Mouse (Mus musculus) heart, adult 2 months (tissue): ENCODE measurements around the gene Tcaim. TPM values are rescaled to one million over a fixed set of nuclear protein-coding genes. Genes with fewer than 3 reads are reported as not detected.

Experiments used
- DNase-seq, 2 experiments: peaks; one replicate each; pipeline ENCODE4 v3.0.0; 2021
- H3K27ac ChIP-seq: fragments of 200-600 bp; 2 replicates; pipeline ENCODE4 v1.8.1; 2022
- H3K27me3 ChIP-seq: fragments of 200-500 bp; 2 replicates; pipeline ENCODE4 v1.6.1; 2012; ENCODE audit warnings: mild to moderate bottlenecking, low read length, inconsistent platforms, mixed read lengths; ENCODE audit not compliant: control insufficient read depth, insufficient read depth
- H3K36me3 ChIP-seq: fragments of 200-500 bp; 2 replicates; pipeline ENCODE4 v1.6.1; 2012; ENCODE audit warnings: low read length, inconsistent platforms; ENCODE audit not compliant: control insufficient read depth, insufficient read depth
- H3K4me1 ChIP-seq: fragments of 200-500 bp; 2 replicates; pipeline ENCODE4 v1.6.1; 2011; ENCODE audit warnings: low read length; ENCODE audit not compliant: control insufficient read depth, insufficient read depth
- H3K4me3 ChIP-seq: fragments of 200-600 bp; 2 replicates; pipeline ENCODE4 v1.8.1; 2022
- H3K79me2 ChIP-seq: fragments of 200-500 bp; replicated peaks from 2 replicates; pipeline ENCODE4 v1.6.1; 2012; ENCODE audit warnings: mild to moderate bottlenecking, inconsistent platforms, low read length, moderate library complexity, mixed read lengths; ENCODE audit not compliant: control insufficient read depth, insufficient read depth
- H3K9ac ChIP-seq: fragments of 200-500 bp; 2 replicates; pipeline ENCODE4 v1.6.1; 2012; ENCODE audit warnings: low read depth, mild to moderate bottlenecking, control low read depth, inconsistent platforms, low read length, mixed read lengths
- CTCF ChIP-seq: fragments of 200-600 bp; IDR thresholded peaks from 2 replicates; pipeline ENCODE4 v1.8.1; 2022; ENCODE audit warnings: antibody characterized with exemption, mild to moderate bottlenecking, moderate library complexity
- EP300 ChIP-seq: fragments of 200-500 bp; IDR thresholded peaks from 2 replicates; pipeline ENCODE4 v1.6.1; 2011; ENCODE audit warnings: low read depth, low read length, control low read depth; ENCODE audit not compliant: insufficient read depth
- POLR2A ChIP-seq: fragments of 200-500 bp; IDR thresholded peaks from 2 replicates; pipeline ENCODE4 v1.6.1; 2011; ENCODE audit warnings: mild to moderate bottlenecking, low read depth, low read length, control low read depth; ENCODE audit not compliant: insufficient read depth
- WGBS: fragments of 180-500 bp; shearing (Covaris S2); methylation state at CpG from one replicate; pipeline ENCODE4 v1.1.7; 2018; 5-methylcytosine and 5-hydroxymethylcytosine counted together
- intact Hi-C: fragments of 180-260 bp; cut with DNase I; formaldehyde crosslinking; loops from one replicate; pipeline ENCODE4 v1.15.1; 2025
- polyA plus RNA-seq: library from polyadenylated mRNA; depleted of rRNA; stranded (reverse); fragments of >200 nt; gene quantifications from 2 replicates; pipeline ENCODE4 v1.2.3, GENCODE M21; 2012
- total RNA-seq, 2 experiments: library from RNA; stranded (reverse); gene quantifications; 2 replicates each; pipeline ENCODE4 v1.2.3; 2021

The Tcaim gene
- total and polyA plus RNA-seq, 3 experiments: 20.4 to 56.5 (median 46.9) TPM

DNA sequence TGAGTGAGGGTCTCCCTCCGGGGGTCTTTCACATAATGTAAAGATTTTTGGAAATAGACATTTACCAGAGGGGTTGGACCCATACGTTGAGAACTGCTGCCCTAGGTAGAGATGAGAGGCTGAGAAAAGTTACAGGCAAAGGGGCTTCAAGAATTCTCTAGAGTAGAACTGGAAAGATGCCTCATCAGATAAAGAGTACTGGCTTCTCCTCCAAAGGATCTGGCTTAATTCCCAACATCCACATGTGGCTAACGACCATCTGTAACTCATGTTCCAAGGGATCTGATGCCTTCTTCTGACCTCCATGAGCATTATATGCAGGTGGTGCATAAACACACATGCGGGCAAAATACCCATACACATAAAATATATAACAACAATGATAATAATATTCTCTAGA, 50.3 kb downstream of the Tcaim start:
- Histone ChIP-seq H3K9ac (no peak overlapping the region), H3K4me1 (peaks cover 1% of the 10 kb centered on the region; the same call in 1 of the 2 replicates), H3K27ac (peak overlapping the region; percentile 6), H3K4me3 (no peak overlapping the region), H3K27me3 (no peaks in the 10 kb centered on the region), H3K36me3 (peaks cover 51% of the 10 kb centered on the region), H3K79me2 (no peaks in the 10 kb centered on the region)
- WGBS: 88% methylated on average over 4 of the region's 4 CpGs
- TF ChIP-seq EP300: no peak
- TF ChIP-seq POLR2A: no peak
- no peak for TF ChIP-seq CTCF
- no peak for DNase-seq
- intact Hi-C loops: no loop called here

DNA sequence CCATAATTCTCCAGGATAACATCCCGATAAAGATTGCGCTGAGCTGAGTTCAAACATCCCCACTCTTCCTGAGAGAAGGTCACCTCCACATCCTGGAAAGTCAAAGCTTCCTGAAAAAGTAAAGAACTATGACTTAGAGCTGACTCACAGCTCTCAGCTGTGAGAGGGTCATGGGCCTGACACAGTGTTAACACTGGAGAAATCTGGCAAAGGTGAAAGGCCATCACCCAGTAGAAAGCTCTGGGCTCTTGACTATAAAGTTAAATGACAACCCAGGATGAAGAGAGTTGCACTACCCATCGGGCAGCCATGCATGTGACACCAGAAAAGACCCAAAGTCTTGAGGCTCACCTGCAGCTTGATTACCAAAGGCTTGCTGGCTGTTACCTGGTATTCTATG, 51.4 kb downstream of the Tcaim start:
- H3K36me3 ChIP-seq: peaks cover 52% of the 10 kb centered on the region
- intact Hi-C loops: no loop called here
- 99% methylated on average over 3 of the region's 3 CpGs for WGBS
- TF ChIP-seq EP300: no peak
- TF ChIP-seq CTCF: no peak
- no peak for TF ChIP-seq POLR2A
- no peaks in the 10 kb centered on the region for H3K27me3 ChIP-seq
- no peak overlapping the region for H3K9ac ChIP-seq
- no peaks in the 10 kb centered on the region for H3K79me2 ChIP-seq
- H3K4me3 ChIP-seq: no peak overlapping the region
- peaks cover 1% of the 10 kb centered on the region; the same call in 1 of the 2 replicates for H3K4me1 ChIP-seq
- H3K27ac ChIP-seq: no peak overlapping the region
- no peak for DNase-seq

DNA sequence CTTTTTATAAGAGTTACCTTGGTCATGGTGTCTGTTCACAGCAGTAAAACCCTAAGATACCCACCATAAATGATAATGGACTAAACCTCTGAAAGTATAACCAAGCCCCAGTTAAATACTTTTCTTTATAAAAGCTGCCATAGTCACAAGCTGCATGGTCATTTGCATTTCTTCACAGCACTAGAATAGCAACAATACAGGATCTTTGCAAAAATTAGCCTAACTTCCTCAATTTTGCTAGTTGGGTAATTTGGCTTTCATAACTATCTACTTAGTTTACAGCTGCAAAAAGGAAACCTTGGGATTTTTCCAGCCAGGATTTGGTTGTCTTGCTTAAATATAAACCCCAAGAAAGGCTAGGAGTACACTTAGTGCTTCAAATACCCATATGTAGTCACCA, 55.4 kb downstream of the Tcaim start:
- H3K4me3 ChIP-seq: no peak overlapping the region
- no peaks in the 10 kb centered on the region for H3K27me3 ChIP-seq
- DNase-seq: no peak
- peaks cover 2% of the 10 kb centered on the region for H3K4me1 ChIP-seq
- peaks cover 4% of the 10 kb centered on the region for H3K79me2 ChIP-seq
- H3K9ac ChIP-seq: no peak overlapping the region
- TF ChIP-seq CTCF: no peak
- TF ChIP-seq EP300: no peak
- no peak for TF ChIP-seq POLR2A
- intact Hi-C loops: loop anchor here (5.0 kb wide), 1 partner anchor 92 kb away; the partner anchor contains the start of genes 1110059G10Rik and Kif15
- H3K27ac ChIP-seq: no peak overlapping the region
- H3K36me3 ChIP-seq: peaks cover 34% of the 10 kb centered on the region

DNA sequence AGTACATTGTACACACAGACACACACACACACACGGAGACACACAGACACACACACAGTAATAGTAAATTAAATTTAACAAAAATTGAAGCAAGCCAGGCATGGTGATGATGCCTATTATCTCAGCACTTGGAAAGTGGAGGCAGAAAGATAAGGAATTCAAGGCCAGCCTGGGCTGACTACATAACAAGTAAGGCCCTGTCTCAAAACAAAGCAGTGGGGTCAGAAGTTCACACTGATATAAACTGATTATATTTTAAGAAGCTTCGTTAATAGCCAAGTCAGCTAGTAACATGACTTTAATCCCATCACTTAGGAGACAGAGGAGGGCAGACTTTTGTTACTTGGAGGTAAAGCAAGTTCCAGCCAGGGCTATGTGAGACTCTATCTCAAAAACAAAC, 58.4 kb downstream of the Tcaim start:
- intact Hi-C loops: loop anchor here (5.0 kb wide), 1 partner anchor 89 kb away; the partner anchor contains the start of genes 1110059G10Rik and Kif15
- H3K27ac ChIP-seq: peak overlapping the region; percentile 92

GRCm38 (mm10) chr9:122864848-122865247, 59.5 kb downstream of the Tcaim start:
- peak overlapping the region; percentile 92 for H3K27ac ChIP-seq
- 33% methylated on average over 3 of the region's 3 CpGs for WGBS
- H3K27me3 ChIP-seq: no peaks in the 10 kb centered on the region
- no peak for DNase-seq
- peaks cover 17% of the 10 kb centered on the region for H3K36me3 ChIP-seq
- intact Hi-C loops: loop anchor here (5.0 kb wide), 2 partner anchors 57 to 87 kb away; partner anchors contain the start of genes 1110059G10Rik, Kif15 and Zfp105
- H3K4me1 ChIP-seq: peaks cover 2% of the 10 kb centered on the region
- H3K4me3 ChIP-seq: peak overlapping the region; percentile 68
- TF ChIP-seq CTCF: no peak
- no peak for TF ChIP-seq POLR2A
- no peak for TF ChIP-seq EP300
- H3K9ac ChIP-seq: peak overlapping the region; percentile 16
- H3K79me2 ChIP-seq: peaks cover 4% of the 10 kb centered on the region

More for the DNA sequence above, 58.4 kb downstream of the Tcaim start:
- Histone ChIP-seq H3K4me3 (no peak overlapping the region; the same call in 1 of the 2 replicates), H3K9ac (no peak overlapping the region), H3K36me3 (peaks cover 17% of the 10 kb centered on the region), H3K27me3 (no peaks in the 10 kb centered on the region), H3K79me2 (peaks cover 4% of the 10 kb centered on the region), H3K4me1 (peaks cover 2% of the 10 kb centered on the region)
- TF ChIP-seq EP300 (no peak), CTCF (no peak)
- WGBS: 24% methylated on average over 2 of the region's 2 CpGs
- no peak for DNase-seq

GRCm38 (mm10) chr9:122865697-122866166, 60.4 kb downstream of the Tcaim start, which contains the start of gene Zfp445:
TSS of gene Zfp445 (minus strand) at chr9:122866006.
- no peak for TF ChIP-seq EP300
- TF ChIP-seq CTCF: no peak
- TF ChIP-seq POLR2A: peak; percentile 71; the same call in 1 of the 2 replicates
- peak; percentile 82 to 87 for DNase-seq
- peaks cover 4% of the 10 kb centered on the region for H3K79me2 ChIP-seq
- H3K27me3 ChIP-seq: no peaks in the 10 kb centered on the region
- H3K4me1 ChIP-seq: peaks cover 2% of the 10 kb centered on the region
- H3K27ac ChIP-seq: peak within 1 kb of the TSS; percentile 92
- H3K36me3 ChIP-seq: peaks cover 16% of the 10 kb centered on the region
- H3K4me3 ChIP-seq: peak within 1 kb of the TSS; percentile 68
- peak within 1 kb of the TSS; percentile 96 for H3K9ac ChIP-seq
- whole genome bisulfite sequencing: under 1% methylated on average over 34 of the region's 34 CpGs
- intact Hi-C loops: loop anchor here (2.0 to 5.0 kb wide), 2 partner anchors 21 to 57 kb away; partner anchors contain the start of gene Zfp105
